Mouse (Mus musculus) CH12.LX (cell line): Measurements from ENCODE around the gene Adh1.

Source experiments
- CHD2 ChIP-seq: IDR thresholded peaks from 2 replicates; pipeline ENCODE4 v1.6.1; 2011; ENCODE audit warnings: low read length, improper control_type of control experiment
- EP300 ChIP-seq: IDR thresholded peaks from 2 replicates; pipeline ENCODE4 v1.6.1; 2011; ENCODE audit warnings: low read length, improper control_type of control experiment
- GABPA ChIP-seq: IDR thresholded peaks from 2 replicates; pipeline ENCODE4 v1.6.1; 2012; ENCODE audit warnings: low read depth, low read length, improper control_type of control experiment, inconsistent platforms; ENCODE audit not compliant: insufficient replicate concordance
- NELFE ChIP-seq: IDR thresholded peaks from 2 replicates; pipeline ENCODE4 v1.6.1; 2011; ENCODE audit warnings: low read depth, low read length, improper control_type of control experiment
- TCF12 ChIP-seq: IDR thresholded peaks from 2 replicates; pipeline ENCODE4 v1.6.1; 2014; ENCODE audit warnings: low read depth, mild to moderate bottlenecking, inconsistent platforms, low read length, improper control_type of control experiment
- USF2 ChIP-seq: conservative IDR thresholded peaks from 2 replicates; pipeline ENCODE4 v1.6.1; 2011; ENCODE audit warnings: low read depth, low read length, improper control_type of control experiment

DNA sequence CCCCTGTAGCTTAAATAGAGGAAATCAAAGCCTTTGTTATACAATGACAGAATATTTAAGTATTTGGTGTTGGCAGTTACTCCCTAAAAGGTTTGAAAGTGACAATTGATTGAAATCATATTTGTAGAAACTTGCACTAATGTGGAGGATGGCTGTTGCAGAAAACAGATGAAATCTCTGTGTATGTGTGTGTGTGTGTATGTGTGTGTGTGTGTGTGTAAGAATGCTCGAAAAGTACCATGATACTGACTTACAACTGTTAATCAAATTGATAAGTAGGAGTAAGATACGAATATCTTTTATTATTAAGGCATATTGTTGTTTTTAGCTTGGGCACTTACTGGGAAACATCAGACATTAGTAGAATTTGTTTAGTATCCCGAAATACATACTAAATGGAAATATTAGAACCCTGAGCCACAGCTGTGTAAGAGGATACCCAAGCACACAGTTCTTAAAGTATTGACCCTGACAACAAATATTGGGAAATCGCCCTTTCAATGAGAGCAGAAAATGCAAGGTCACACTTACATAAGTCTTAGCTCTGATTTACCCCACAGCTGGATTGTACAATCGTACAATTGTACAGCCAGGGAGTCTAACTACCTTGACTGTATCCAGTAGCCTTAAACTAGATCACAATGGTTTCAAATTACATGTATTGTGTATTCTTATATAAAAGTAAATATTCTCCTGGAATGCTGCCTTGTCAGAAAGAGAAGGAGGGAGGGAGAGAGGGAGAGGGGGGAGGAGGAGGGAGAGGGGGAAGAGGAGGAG is 2.6 kb downstream of the Adh1 start:
- TF ChIP-seq CHD2 (no peak), NELFE (no peak), TCF12 (no peak), GABPA (no peak), USF2 (no peak), EP300 (no peak)
